Mouse (Mus musculus): ENCODE data around the gene Tpsab1.

DNA sequence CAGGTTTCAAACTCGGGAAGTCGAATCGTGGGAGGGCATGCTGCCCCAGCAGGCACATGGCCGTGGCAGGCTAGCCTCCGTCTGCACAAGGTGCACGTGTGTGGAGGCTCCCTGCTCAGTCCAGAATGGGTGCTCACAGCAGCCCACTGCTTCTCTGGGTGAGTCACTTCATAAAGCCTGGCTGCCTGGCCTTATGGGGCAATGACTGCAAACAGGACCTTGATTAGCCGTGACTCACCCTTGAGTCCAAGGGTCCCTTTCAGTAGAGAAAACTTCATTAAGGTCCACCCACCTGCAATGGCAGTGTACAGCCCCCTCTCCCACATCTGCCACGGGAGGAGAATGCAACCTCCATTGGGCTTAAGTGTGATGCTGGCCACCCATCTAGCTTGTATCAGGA, 27.1 kb upstream of the Tpsab1 start:
- TF ChIP-seq SIN3A (IDR thresholded peaks at IDR 0.05; ENCODE audit: low read length) (no peak), MAFK (IDR thresholded peaks at IDR 0.05; ENCODE audit: borderline replicate concordance, low read depth, low read length) (no peak), HCFC1 (IDR thresholded peaks at IDR 0.05; ENCODE audit: low read depth, low read length) (no peak), ZMIZ1 (IDR thresholded peaks at IDR 0.05; ENCODE audit: low read depth, low read length) (no peak), POLR2A (IDR thresholded peaks at IDR 0.05; ENCODE audit: control insufficient read depth in 1 of 2, insufficient read depth in 1 of 2, low read depth in 1 of 2, low read length in 2 of 2, poor library complexity in 1 of 2) (no peak), UBTF (IDR thresholded peaks at IDR 0.05; ENCODE audit: borderline replicate concordance, insufficient read depth, low read depth, low read length) (no peak), TCF12 (IDR thresholded peaks at IDR 0.05; ENCODE audit: low read depth, low read length) (no peak)
